Mouse (Mus musculus) v-Abl transformed pro-B cells (cell line): ENCODE results near the gene Cracr2a.

Experiments used
- in situ Hi-C, 2 experiments: fragments of 400-800 bp; cut with MboI; formaldehyde crosslinking; loops; one replicate each; pipeline ENCODE4 v1.15.1; 2025; ENCODE audit not compliant: unreplicated experiment in 2 of 2

Cracr2a gene

DNA sequence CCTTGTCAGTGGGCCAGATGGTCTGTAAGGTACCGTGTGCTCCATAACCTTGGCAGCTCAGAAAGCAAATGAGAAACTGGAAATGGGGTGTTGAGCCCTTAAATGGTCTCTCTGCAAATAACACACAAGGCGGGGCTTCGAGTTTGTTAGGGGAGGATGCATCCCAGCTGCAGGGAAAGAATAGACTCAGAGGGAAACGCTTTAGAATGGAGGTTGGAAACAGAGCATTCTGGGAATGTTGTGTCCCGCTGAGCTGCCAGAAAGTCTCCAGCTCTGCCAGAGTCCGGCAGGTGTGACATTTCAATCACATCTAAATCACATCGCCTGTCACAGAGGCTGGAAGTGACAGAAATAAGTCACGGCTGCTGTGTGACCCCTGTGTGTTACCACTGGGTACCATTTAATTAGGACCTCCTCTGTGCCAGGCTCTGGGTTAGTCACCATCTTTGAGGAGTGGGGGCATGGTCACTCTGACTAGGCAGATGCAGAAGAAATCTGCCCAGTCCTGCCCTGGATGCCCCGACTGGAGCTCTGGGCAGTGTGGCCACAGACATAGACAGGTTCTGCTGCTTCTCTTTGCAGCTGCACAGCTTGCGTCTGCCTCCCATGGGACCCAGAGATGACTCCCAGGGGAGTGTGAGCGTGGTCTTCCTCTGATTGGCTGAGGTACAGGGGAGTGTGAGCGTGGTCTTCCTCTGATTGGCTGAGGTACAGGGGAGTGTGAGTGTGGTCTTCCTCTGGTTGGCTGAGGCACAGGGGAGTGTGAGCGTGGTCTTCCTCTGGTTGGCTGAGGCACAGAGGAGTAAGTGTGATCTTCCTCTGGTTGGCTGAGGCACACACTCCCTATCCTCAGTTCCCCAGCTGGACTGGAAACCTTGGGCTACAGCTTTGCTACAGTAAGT, 53.2 kb downstream of the Cracr2a start:
- in situ Hi-C loops, result no loop called here

DNA sequence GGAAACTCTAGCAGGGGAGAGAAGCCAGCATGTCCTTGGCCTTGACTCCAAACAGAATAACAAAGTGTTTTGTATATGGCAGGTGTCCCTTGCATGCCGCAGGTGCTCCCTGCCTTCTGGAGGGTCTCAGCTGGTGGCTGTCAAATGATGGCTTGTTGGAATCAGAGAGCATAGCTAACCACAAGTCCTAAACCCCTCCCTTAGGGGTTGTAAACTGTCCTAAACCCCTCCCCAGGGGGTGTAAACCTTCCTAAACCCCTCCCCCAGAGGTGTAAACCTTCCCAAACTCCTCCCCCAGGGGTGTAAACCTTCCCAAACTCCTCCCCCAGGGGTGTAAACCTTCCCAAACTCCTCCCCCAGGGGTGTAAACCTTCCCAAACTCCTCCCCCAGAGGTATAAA, 55.5 kb downstream of the Cracr2a start:
- in situ Hi-C loops, result no loop called here

DNA sequence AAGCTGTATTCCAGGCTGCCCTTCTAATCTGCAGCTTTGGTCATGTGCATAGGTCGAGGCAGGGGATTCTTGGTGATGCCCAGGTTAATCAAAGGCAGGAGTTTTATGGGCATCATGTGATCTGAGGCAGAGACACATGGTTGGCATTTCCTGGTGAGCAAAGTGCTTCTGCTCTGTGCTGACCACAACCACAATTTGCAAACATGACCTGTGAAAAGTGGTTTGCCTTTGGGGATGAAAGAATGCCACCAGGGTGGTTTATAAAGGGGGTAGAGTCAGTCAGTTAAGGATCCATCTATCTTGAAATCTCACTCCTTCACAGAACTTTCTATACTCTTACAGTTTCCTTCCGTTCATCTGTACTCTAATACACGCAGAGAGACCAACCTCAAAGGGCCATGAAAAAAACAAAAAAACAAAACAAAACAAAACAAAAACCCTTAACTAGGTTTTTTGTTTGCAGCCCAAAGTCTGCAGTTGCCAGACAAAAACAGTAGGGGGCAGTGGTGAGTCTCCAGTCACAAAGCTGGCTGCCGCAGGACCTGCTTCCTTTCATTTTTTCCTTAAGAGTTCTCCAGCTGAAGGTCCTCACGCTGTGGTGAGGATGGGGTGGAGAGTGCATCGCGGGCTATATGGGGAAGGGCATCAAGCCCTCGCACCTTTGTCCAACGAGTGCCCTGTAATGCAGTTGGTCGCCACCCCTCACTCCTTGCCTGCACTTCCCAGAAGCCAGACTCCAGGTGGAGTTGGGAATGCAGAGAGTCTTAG, 56.3 kb downstream of the Cracr2a start:
- in situ Hi-C loops, result no loop called here

DNA sequence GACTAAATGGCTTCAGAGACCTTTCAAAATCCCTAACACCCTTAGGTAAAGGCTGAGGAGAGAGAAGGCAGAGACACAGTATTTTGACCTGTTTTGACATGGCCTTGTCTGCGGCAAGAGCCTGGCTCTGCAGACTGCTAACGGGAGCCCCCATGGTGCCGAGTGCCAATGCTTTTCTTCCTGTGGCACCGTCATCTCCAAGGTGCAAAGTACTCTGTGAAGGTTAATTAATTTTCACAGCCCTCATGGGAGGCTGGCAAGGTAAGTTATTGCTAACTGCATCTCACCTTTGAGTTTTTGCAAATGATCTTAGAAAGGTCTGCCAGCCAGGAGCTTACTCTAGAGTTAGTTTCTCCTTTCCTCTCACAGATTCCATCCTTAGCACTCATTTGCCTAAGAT, 57.5 kb downstream of the Cracr2a start:
- in situ Hi-C loops, result no loop called here

DNA sequence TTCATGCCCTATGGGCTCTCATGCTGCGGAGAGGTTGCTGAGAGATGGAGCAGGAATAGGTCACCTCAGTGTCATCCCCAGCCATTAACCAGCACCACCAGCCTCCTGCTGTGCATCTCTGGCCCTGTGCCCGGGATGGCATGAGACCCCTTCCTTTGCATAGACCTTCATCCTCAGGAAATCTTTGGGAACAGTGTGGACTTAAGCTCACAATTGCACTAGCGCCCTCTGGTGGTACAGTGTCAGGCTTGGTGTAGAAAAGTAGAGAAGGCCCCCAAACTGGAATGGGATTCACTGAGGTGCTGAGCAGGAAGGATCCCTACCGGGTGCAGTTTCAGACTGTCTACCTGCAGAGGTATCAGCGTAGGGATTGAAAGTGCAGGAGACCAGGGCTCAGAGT, 64.0 kb downstream of the Cracr2a start:
- in situ Hi-C loops, result no loop called here

DNA sequence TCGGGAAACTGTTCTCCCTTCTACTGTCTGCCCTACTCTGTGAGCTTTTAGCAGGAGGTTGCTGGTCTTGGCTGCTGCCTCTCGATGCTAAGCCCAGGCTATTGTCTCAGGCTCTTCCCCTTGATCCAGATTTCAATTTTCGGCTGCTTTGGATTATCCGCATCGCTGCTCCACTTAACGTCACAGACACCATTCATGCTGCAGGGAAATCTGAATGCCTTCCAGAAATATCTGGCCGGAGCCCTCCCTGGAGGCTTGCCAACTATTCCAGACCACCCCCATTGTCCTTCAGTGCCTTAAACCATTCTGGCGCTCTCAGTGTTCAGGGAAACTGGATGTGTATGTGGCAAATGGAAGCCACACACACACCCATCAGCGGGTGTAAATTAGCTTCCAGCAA, 66.3 kb downstream of the Cracr2a start:
- in situ Hi-C loops, result no loop called here

DNA sequence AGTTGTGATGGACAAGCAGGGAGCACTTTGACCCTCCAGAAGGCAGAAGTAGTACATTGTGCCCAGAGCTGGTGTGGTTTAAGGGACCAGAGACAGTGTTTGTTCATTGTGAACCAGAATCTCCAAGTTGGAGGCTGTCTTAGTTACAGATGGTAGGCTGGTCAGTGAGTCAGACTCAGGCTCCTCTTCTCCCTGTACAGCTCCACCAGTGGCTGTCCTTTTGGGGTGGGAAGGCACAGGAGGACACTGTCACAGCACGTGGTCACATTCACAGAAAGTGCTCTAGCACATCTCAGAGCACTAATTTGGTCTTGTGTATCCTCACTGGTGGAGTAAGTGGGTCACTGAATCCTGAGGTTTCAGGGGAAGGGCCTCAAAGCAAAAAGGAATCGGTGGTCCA, 68.1 kb downstream of the Cracr2a start:
- in situ Hi-C loops, result no loop called here

DNA sequence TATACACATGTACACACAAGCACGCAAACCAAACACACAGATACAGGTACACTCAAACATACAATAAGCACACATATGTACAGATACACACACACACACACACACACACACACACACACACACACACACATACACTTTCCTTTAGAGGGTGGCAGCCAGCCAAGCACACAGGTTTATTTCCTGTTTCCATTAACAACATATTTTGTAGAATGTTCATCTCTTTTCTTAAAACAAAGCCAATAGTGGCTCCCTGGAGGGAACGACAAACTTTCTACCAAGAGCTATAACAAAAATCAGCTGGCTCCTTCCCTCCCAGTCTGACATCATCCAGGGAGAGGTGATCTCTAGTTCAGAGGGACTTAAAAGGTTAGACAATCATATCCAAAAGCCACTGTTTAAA, 73.7 kb downstream of the Cracr2a start:
- in situ Hi-C loops, result no loop called here

DNA sequence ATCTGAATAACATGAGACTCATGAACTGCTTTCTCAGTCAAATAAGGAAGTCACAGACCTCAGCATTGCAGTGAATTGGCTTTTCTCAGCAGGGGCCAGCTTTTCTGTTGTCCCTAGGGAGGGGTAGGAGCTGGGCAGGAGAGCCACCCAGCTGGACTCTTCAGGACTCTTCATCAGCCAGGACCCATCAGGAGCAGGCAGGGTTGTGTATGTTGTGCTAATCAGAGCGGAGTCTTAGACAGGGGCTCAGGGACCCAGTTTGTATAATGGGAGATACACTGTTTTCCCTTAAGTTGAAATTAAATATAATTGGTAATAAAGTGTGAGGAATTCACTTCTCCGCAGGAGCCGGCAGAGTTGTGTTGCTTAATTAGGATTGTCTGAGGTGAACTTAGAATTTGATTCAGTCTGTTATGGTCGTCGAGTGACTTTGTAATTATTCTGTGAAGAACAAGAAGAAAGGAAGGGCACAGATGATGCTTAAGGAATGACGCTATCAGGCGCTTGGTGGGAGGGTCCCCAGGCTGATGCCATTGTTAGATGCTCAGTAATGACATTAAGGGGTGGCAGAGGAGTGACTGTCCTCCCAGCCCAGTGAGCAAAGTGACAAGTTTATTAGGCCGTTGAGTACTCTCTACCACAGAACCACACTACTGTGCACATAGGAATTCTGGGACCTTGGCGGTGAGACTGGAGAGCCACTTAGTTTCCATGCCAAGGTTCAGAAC, 74.5 kb downstream of the Cracr2a start:
- in situ Hi-C loops, result no loop called here

DNA sequence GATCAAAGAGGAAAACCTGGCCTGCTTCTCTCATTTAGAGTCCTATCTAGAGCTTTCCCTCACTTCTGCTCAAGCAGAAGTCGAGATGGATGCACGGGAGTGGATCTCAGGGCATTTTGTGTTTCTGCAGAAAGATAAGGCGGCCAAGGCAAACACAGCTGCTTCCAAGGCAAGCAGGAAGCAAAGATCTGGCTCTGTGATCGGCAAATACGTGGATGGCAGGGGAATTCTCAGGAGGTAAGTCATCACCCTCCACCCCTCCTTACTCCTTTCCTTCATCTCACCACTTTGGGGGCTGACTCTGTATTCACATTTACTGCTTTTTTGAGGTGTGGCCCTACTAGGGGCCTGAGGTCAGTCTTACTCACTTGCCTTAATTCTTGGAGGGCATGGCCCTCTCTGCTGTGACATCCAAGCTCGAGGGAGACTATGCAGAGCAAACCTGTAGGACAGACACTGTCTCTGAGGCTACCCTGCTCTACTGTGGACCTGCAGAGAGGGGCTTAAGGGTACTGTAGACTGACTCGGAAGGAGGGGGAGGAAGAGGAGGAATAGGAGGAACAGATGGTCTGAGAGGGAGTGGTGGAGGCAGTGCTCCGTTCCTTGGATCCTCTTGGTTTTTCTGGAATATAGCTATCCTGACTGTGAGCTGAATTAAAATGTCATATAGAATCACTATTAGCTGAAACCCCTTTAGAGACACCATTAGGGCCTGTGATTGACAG, 80.1 kb downstream of the Cracr2a start:
- in situ Hi-C loops, result no loop called here

DNA sequence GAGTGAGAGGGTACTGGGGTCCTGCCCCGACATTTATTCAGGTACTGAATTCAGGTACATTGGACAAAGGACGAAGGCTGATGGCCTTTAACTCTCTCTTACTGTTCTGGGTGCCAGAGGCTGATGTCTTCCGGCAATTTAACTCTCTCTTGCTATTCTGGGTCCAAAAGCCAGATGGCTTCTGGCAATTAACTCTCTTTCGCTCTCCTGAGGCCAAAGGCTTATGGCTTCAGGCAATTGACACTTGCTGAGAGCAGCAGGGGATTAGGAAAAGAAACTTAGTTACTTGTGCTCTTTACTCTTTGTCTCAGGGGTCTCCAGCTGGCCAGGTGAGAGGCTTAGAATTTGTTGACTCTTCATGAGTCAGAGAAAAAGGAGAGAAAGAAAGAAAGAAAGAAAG, 94.8 kb downstream of the Cracr2a start:
- in situ Hi-C loops, result no loop called here

DNA sequence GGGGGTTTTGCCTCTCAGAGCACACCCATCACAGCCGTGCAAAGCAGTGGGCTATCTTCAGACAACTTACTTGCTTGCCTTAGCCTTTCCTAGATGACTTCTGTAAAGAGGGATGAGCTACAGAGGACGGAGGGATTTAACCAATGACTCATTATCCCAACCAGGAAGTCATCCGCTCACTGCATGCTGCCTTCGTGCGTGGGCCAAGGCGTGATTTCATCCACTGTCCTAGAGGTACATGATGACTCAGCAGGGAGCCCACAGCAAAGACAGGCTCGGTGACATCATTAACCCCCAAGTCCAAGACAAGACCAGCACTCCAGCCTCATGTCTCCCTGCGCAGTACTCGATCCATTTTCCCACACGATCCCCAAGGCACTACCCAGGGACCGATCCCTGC, 96.0 kb downstream of the Cracr2a start:
- in situ Hi-C loops, result no loop called here

DNA sequence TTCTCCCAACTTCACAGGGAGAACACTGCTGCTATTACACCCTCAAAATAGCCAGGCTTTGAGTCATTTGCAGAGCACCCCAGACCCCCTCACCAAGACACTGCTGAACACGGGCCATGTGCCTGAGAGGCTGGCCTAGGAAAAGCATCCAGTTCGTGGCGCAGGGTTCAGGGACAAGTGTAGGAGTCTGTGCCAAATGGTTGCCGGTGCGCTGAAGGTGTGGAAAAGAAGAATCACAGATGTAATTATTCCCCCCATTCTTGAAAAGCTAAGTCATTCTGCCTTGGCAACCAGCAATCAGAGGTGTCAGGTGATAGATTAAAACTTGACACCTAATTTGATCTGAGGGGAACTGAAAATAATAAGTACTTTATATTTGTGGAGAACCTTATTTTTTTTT, 98.3 kb downstream of the Cracr2a start:
- in situ Hi-C loops, result no loop called here

DNA sequence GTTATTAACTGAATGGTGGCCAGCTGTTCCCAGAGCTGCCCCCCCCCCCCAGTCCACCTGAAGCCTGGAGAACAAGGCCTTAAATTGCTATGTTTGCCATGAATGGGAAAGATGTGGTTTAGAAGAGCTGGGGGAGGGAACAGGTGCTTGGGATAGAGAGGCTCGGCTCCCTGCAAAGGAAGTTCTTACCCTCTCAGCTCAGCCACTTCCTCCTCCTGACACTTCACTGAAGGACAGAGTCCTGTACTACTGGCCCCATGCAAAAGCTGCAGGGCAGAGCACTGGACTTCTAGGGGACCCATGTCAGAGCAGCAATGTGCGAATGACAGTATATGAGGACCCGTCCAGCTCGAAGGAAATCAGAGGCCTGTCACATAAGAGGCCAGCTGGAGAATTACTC, 98.8 kb downstream of the Cracr2a start:
- in situ Hi-C loops, result no loop called here

DNA sequence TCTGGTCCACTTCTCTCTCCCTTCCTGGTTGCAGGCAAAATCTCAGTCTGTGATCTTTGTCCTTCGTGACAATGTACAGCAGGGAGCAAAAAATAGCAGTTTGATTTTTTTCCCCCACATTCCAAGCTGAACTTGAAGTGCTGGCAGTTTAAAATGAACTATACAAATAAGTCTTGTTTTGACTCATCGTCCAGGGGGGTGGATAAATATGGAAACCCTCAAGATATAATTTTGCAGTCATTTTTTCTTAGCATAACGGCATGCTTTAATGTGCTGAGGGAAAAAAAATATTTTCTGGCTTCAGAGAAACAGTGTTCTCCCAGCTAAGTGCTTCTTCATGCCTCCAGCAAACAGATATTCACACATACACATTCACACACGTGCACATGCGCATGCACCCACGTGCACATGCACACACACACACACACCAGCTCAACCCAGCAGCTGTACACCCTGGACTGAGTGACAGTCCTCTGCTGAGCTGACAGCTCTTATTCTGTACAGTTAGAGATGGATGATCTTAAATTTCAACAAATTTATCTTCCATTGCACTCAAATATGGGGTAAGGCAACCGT, 100.7 kb downstream of the Cracr2a start:
- in situ Hi-C loops, result no loop called here

DNA sequence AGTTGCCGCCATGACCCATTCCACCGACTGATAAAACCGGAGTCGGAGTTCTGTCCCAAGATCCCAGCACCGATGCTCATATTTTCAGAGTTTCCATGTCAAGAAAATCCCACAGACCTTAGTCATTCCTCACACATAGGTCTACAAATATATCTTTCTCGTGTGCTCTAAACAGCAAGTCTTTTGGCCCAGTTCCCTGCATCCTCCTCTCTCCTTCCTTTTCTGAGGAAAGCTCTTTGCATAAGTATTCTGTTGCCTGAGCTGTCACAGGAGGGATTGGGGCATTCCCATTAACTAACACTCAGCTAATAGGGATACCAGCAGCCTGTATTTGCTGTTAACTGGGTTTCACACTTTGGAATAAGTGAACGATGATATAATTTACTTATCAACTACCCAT, 102.1 kb downstream of the Cracr2a start:
- in situ Hi-C loops, result no loop called here

DNA sequence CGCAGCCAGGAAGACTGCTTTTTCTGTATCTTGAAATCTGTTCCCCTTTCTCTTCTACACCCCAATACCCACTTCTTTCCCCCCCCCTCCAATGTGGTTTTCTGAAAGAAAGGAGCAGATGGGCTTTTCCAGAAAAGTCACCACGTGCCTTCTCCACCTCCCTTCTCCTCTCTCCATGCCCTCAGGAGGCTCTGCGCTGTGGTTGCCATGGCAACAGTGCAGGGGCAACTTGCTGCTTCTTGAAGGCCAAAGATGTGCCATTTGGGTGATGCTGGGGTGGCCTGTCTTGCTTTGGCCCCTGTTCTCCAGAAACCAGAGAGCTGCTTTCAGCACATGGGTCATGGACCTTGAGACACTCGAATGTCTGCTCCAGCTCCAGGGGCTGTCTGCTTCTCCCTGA, 108.2 kb downstream of the Cracr2a start:
- in situ Hi-C loops, result no loop called here

DNA sequence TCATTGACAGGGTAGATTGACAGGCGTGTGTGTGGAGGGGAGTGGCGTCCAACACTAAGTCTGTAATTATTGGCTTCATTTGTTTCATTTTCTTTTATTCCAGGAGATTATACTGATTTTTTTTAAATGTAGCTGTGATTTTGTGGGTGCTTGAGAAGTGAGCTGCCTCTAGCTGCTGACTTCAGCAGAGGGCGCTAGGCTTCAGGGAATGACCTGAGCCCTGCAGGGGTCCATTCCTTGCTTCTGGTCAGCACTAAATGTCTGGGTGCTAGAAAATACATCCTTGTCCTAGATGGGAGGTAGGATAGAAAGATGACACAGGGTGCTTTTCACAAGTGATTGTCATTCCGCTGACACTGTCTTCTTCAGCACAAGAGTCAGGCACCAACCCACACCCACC, 108.9 kb downstream of the Cracr2a start:
- in situ Hi-C loops, result no loop called here

DNA sequence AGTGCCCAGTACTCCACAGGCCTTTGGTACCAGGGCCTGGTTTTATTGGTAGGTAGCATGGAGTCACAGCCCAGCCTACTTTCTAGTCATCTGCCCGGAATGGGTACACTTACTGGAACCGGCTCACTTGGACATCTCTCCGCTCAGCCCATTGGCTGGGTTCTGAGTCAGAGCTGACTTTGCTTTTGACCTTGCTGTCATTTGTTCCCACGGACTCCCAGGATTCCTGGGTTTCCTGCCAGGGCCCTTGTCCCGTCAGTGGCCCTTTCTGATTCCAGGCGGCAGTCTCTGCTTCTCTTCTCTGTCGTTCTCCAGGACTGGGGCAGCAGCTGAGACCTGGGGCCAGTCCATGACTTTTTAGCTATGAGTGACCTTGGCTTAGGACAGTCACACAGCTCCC, 110.9 kb downstream of the Cracr2a start:
- in situ Hi-C loops, result no loop called here

DNA sequence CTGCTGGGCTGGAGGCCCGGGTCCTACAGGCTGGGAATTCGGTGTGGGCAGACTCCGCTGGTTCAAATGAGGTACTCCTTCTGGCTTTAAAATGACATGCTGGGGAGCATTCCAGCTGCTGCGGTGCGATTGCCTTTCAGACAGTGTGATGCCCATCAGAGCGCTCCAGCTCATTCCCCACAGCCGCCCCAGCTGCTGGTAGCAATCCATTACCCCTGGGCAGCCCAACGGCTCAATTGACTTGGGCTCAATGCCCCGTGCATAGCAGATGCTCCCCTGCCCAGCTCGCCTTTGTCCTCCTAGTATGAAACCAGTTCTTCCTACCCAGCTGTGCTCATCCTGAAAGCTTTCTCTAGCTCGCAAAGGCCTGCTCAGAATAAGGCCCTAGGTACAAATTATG, 115.7 kb downstream of the Cracr2a start:
- in situ Hi-C loops, result no loop called here
